Mouse (Mus musculus): ENCODE results near the gene Iqcd.

Iqcd gene

GRCm38 (mm10) chr5:120621078-120621765 is 32.4 kb downstream of the Iqcd start:
- in situ Hi-C loops (cut with MboI; ENCODE audit: unreplicated experiment in 2 of 2) = loop anchor here in 1 of 2 experiments (25.0 kb wide), 1 partner anchor 484 kb away; no protein-coding TSS in a partner anchor

GRCm38 (mm10) chr5:120621846-120622197 is 33.0 kb downstream of the Iqcd start:
- in situ Hi-C loops (cut with MboI; ENCODE audit: unreplicated experiment in 2 of 2) = loop anchor here in 1 of 2 experiments (25.0 kb wide), 1 partner anchor 485 kb away; no protein-coding TSS in a partner anchor

GRCm38 (mm10) chr5:120622198-120622851 is 33.5 kb downstream of the Iqcd start:
- in situ Hi-C loops (cut with MboI; ENCODE audit: unreplicated experiment in 2 of 2) = loop anchor here in 1 of 2 experiments (25.0 kb wide), 1 partner anchor 485 kb away; no protein-coding TSS in a partner anchor

- in situ Hi-C loops (cut with MboI; ENCODE audit: unreplicated experiment in 2 of 2) = loop anchor here in 1 of 2 experiments (25.0 kb wide), 1 partner anchor 487 kb away; no protein-coding TSS in a partner anchor
Measured at GRCm38 (mm10) chr5:120624427-120624826, 35.6 kb downstream of the Iqcd start.

- in situ Hi-C loops (cut with MboI; ENCODE audit: unreplicated experiment in 2 of 2) = no loop called here
Measured at GRCm38 (mm10) chr5:120626399-120626798, 37.6 kb downstream of the Iqcd start.

GRCm38 (mm10) chr5:120627515-120628300 is 38.9 kb downstream of the Iqcd start:
- in situ Hi-C loops (cut with MboI; ENCODE audit: unreplicated experiment in 2 of 2) = no loop called here

- in situ Hi-C loops (cut with MboI; ENCODE audit: unreplicated experiment in 2 of 2) = no loop called here
Measured at GRCm38 (mm10) chr5:120628624-120629023, 39.8 kb downstream of the Iqcd start.

GRCm38 (mm10) chr5:120631128-120631527 is 42.3 kb downstream of the Iqcd start:
- in situ Hi-C loops (cut with MboI; ENCODE audit: unreplicated experiment in 2 of 2) = no loop called here

- in situ Hi-C loops (cut with MboI; ENCODE audit: unreplicated experiment in 2 of 2) = no loop called here
Measured at GRCm38 (mm10) chr5:120631892-120632291, 43.1 kb downstream of the Iqcd start.

- in situ Hi-C loops (cut with MboI; ENCODE audit: unreplicated experiment in 2 of 2) = no loop called here
Measured at GRCm38 (mm10) chr5:120634131-120634530, 45.3 kb downstream of the Iqcd start, which contains the start of gene Cfap73. TSS of gene Cfap73 (minus strand) at chr5:120634235.

- in situ Hi-C loops (cut with MboI; ENCODE audit: unreplicated experiment in 2 of 2) = no loop called here
Measured at GRCm38 (mm10) chr5:120634860-120635259, 46.0 kb downstream of the Iqcd start.

GRCm38 (mm10) chr5:120635633-120636032 is 46.8 kb downstream of the Iqcd start:
- in situ Hi-C loops (cut with MboI; ENCODE audit: unreplicated experiment in 2 of 2) = no loop called here

GRCm38 (mm10) chr5:120640094-120640493 is 51.3 kb downstream of the Iqcd start:
- in situ Hi-C loops (cut with MboI; ENCODE audit: unreplicated experiment in 2 of 2) = no loop called here

- in situ Hi-C loops (cut with MboI; ENCODE audit: unreplicated experiment in 2 of 2) = no loop called here
Measured at GRCm38 (mm10) chr5:120643365-120644085, 54.7 kb downstream of the Iqcd start.

GRCm38 (mm10) chr5:120644227-120644626 is 55.4 kb downstream of the Iqcd start:
- in situ Hi-C loops (cut with MboI; ENCODE audit: unreplicated experiment in 2 of 2) = no loop called here

GRCm38 (mm10) chr5:120645851-120646250 is 57.0 kb downstream of the Iqcd start:
- in situ Hi-C loops (cut with MboI; ENCODE audit: unreplicated experiment in 2 of 2) = no loop called here

- in situ Hi-C loops (cut with MboI; ENCODE audit: unreplicated experiment in 2 of 2) = no loop called here
Measured at GRCm38 (mm10) chr5:120647361-120647760, 58.5 kb downstream of the Iqcd start.

GRCm38 (mm10) chr5:120647814-120648491 is 59.1 kb downstream of the Iqcd start:
- in situ Hi-C loops (cut with MboI; ENCODE audit: unreplicated experiment in 2 of 2) = no loop called here

GRCm38 (mm10) chr5:120648569-120649373 is 60.0 kb downstream of the Iqcd start, which contains the start of gene Rasal1:
TSS of gene Rasal1 (plus strand) at chr5:120648812.
- in situ Hi-C loops (cut with MboI; ENCODE audit: unreplicated experiment in 2 of 2) = no loop called here

All from v-Abl transformed pro-B cells (cell line).